ENCODE assay signal across 36 mouse cellular contexts in genomic region chr2:122601354-122601753, GRCm38 (mm10). TPM values are rescaled to one million over a fixed set of nuclear protein-coding genes. Genes with fewer than 3 reads are reported as not detected.
"Had no signal": no experiment of that assay in that cellular context is flagged by ENCODE, and none has a peak within 500 bp of the region (broad histone marks: within the 10 kb centered on the region; RNA-seq: fewer than 3 reads in every experiment).

No protein-coding gene starts in this region.

- H3K4me2 ChIP-seq: limb, embryonic 12.5 days; limb, embryonic 13.5 days; limb, embryonic 15.5 days; liver, embryonic 11.5 days; liver, embryonic 12.5 days; liver, embryonic 13.5 days; liver, embryonic 15.5 days; lung, embryonic 14.5 days; lung, embryonic 15.5 days; midbrain, embryonic 11.5 days; midbrain, embryonic 12.5 days; midbrain, embryonic 13.5 days; midbrain, embryonic 15.5 days; neural tube, embryonic 12.5 days; neural tube, embryonic 13.5 days had no signal

- ATAC-seq: liver, embryonic 12.5 days; liver, postnatal 0 days; lung, postnatal 0 days; midbrain, embryonic 13.5 days; midbrain, embryonic 15.5 days; midbrain, embryonic 16.5 days had no signal

- DNase-seq: left cerebral cortex, postnatal 4 days; liver; liver, embryonic 13.5 days; liver, postnatal 0 days; lung, adult 18-20 months; lung, adult 2 months; lung, embryonic 14.5 days; lung, postnatal 10 days; lung, postnatal 14 days; lung, postnatal 36 days; lung, postnatal 4 days; midbrain, embryonic 14.5 days had no signal

- H3K36me3 ChIP-seq: limb, embryonic 10.5 days; limb, embryonic 12.5 days; limb, embryonic 13.5 days; limb, embryonic 15.5 days; liver, embryonic 12.5 days; liver, embryonic 13.5 days; liver, embryonic 15.5 days; lung, embryonic 15.5 days; midbrain, embryonic 10.5 days; midbrain, embryonic 12.5 days; midbrain, embryonic 13.5 days; neural tube, embryonic 12.5 days; neural tube, embryonic 13.5 days had no signal

- H3K4me3 ChIP-seq: limb, embryonic 10.5 days; limb, embryonic 12.5 days; limb, embryonic 13.5 days; limb, embryonic 15.5 days; liver, embryonic 12.5 days; liver, embryonic 13.5 days; liver, embryonic 15.5 days; lung, embryonic 15.5 days; megakaryocyte, embryonic 14.5 days; midbrain, embryonic 10.5 days; midbrain, embryonic 12.5 days; midbrain, embryonic 13.5 days; midbrain, embryonic 15.5 days; neural tube, embryonic 12.5 days; neural tube, embryonic 13.5 days had no signal

- H3K27me3 ChIP-seq: limb, embryonic 12.5 days; limb, embryonic 13.5 days; limb, embryonic 15.5 days; liver, embryonic 12.5 days; liver, embryonic 13.5 days; liver, embryonic 15.5 days; lung, embryonic 15.5 days; megakaryocyte, embryonic 14.5 days; midbrain, embryonic 12.5 days; midbrain, embryonic 13.5 days; midbrain, embryonic 15.5 days; neural tube, embryonic 12.5 days; neural tube, embryonic 13.5 days had no signal

- H3K27ac ChIP-seq: limb, embryonic 10.5 days; limb, embryonic 12.5 days; limb, embryonic 13.5 days; limb, embryonic 15.5 days; liver, embryonic 12.5 days; liver, embryonic 13.5 days; liver, embryonic 14.5 days; liver, embryonic 15.5 days; lung, embryonic 15.5 days; macrophage; midbrain, embryonic 10.5 days; midbrain, embryonic 12.5 days; midbrain, embryonic 13.5 days; midbrain, embryonic 15.5 days; neural tube, embryonic 12.5 days; neural tube, embryonic 13.5 days had no signal

RNA-seq across cellular contexts. Expression of gene AA467197, which starts 35.4 kb away (rescaled TPM):
- total RNA-seq: left cerebral cortex, postnatal 25 days; left cerebral cortex, postnatal 4 days; liver, adult 2 months; midbrain, postnatal 0 days; monocyte, adult 5-6 weeks had no signal
- polyA plus RNA-seq: liver, adult 2 months; liver, embryonic 11.5 days; lung, embryonic 14.5 days; midbrain, embryonic 13.5 days; midbrain, embryonic 16.5 days; neural tube, embryonic 13.5 days had no signal
